Mouse (Mus musculus) forelimb bud, embryonic 11.5 days (tissue): ENCODE data around the gene Dnaic2.

Experiments used
- DNase-seq: peaks from one replicate; pipeline ENCODE4 v3.0.0-alpha.2; 2012; ENCODE audit warnings: low read depth, low spot score

Dnaic2 gene

DNA sequence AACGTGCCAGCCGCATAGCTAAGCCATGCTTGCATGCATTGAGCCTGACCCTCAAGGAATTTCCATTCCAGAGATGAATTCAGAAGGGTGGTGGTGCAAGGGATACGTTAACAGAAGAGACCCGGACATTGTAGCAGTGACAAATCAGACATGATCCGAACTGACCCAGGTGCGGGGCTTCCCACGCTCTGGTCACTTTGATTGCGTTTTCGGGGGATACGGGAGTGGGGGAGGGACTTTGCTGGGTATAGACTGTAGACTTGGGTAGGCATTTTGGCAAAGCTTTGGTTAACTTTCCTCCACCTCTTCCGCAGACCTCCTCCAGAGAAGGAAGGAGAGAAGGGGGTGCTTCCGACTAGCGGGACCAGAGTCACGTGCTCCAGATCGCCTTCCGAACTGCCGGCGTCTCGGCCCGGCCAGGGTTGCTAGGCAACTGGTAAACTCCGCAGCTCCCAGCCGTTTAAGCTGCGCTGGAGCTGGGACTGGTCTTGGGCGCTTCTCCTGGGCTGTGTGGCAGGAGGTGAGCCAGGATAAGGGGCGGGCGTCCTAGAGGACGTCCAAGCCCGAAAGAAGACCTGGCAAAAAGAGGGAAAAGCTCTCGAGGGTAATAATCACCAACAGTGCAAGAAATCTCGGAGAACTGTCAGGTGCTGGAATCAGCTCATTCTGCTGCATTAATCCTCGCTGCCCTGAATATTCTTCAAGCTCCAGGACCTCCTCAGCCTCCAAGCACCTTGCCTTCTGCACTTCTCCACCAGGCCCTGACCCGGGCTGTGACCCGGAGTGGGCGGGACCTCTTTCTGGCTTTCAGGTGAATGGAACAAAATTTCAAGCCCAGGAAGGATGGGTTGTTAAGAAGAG is at the start of gene Dnaic2:
Dnaic2 (plus strand) TSS at position 444 of the 861 bp plus-strand sequence.
- DNase-seq: peak; percentile 75

GRCm38 (mm10) chr11:114679582-114679981 is 47.6 kb upstream of the Dnaic2 start:
- no peak for DNase-seq

GRCm38 (mm10) chr11:114680291-114680690 is 46.9 kb upstream of the Dnaic2 start:
- DNase-seq: no peak

DNA sequence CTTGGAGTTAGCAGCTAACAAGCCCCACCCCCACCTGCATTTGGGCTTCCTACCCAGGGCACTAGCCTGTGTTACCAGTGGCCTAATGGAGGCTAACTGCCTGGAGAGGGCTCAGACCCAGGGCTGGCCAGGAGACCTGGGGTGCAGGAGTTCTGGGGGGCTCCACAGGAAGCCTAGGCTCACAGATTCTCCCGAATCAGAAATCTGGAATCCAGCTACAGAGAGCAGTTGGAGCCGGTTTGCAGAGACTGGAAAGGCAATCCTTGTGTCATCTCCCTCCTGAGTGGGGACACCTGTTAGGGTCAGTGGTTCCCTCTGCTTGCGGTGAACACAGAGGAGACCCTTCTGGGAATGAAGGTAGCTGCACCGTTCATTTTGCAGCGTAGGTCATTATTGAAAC is 46.2 kb upstream of the Dnaic2 start:
- no peak for DNase-seq

DNA sequence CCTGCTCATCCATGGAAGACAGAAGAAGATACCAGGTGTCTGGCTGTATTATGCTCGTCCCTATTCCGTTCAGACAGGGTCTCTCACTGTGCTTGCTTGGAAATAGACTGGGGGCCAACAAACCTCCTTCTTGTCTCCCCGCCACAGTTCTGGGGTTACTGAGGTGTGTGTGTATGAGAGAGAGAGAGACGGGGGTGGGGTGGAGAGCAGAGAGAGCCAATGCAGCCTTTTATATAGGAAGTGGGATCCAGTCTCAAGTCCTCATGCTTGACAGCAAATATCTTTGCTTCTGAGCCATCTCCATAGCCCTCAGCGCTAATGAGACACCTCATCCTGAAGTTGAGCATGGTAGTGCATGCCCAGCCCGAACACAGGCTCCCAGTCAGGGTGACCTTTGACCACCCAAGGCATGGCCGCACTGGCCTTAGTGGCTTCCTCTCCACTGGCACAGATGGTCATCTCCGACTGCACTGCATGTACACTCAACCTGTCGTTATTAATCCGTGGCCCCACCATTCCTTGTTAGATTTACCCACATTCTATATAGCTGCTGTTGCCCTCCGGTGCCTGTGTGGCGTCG is 44.8 kb upstream of the Dnaic2 start:
- DNase-seq: no peak

DNA sequence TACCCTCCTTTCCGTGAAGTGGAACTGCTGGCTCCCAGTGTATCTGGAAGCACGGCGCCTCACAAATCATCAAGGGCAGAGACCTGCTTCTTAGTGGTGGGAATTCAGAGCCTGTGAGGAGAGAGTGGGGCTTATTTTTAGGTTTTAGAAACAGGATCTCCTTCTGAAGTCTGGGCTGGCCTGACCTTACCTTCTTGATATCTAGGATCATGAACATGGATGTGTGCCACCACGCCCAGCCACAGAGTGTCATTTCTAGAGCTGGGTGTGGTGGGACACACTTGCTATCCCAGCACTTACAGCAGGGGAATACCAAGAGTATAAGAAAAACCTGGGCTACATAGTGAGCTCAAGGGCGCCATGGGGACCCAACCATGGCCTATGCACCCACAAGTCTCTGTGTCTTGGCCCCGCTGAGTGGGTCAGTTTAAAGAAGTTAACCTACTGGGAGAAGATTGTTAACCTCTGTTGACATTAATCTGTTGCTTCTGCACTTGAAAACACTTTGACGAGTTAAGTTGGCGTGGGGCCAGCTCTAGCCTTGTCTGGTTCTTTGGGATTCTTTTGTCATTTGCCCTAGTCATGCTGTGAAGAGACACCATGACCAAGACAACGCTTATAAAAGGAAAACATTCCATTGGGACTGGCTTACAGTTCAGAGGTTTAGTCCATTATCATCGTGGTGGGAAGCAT is 44.0 kb upstream of the Dnaic2 start:
- DNase-seq: no peak

- DNase-seq: no peak
Measured at GRCm38 (mm10) chr11:114683722-114684621, 43.2 kb upstream of the Dnaic2 start.

- no peak for DNase-seq
Measured at GRCm38 (mm10) chr11:114684627-114685373, 42.4 kb upstream of the Dnaic2 start.

DNA sequence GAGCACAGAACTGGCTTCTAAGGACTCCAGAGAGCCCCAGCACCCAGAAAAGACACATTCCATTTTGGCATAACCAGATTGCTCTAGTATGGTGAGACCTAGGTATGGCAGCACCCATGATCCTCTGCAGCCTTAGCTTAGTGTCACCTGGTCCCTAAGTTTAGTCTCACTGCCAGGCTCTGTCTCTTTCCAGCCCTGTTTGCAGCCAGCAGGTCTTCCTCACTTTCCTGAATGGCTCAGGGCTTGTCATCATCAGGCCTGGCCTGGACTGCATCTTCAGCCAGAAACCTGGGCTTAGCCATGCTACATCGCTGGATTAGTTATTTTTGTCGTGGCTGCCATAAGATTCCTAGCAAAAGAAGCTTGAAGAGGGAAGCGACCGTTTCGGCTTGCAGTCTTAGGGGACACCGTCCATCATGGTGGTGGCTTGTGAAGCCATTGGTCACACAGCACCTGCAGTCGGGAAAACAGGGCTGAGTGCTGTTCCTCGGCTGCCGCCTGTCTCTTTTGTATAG is 41.6 kb upstream of the Dnaic2 start:
- DNase-seq: no peak

DNA sequence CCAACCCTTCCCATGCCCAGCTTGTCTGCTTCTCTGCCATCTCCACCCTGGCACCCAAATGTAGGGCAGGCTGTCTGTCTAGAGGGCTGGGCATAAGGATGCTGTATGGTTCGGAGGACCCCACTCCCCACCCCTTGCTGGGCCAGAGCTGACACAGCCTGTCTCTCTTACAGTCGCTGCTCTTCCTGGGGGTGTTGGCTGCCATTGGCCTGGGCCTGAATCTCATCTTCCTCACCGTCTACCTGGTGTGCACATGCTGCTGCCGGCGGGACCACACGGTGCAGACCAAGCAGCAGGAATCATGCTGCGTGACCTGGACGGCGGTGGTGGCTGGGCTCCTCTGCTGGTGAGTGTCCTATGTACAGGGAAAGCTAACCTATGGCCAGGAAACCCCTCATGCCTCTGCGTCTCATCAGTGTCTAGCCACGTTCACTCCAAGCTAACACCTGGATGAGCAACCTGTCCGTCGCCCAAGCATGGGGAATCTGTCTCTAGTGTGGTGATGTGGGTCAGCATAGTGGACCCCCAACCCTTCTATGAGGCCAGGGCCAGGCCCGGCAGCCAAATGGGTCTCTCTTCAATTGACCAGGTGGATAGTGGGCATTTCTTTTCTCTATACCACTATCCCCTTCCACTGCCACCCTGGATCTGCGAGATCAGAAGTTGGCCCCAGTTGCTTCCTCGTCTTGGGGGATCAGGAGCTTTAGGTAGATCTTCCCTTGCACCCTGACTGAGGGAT is 40.8 kb upstream of the Dnaic2 start:
- DNase-seq: no peak

- no peak for DNase-seq
Measured at GRCm38 (mm10) chr11:114687574-114688188, 39.5 kb upstream of the Dnaic2 start.

GRCm38 (mm10) chr11:114688729-114689128 is 38.5 kb upstream of the Dnaic2 start:
- DNase-seq: no peak

DNA sequence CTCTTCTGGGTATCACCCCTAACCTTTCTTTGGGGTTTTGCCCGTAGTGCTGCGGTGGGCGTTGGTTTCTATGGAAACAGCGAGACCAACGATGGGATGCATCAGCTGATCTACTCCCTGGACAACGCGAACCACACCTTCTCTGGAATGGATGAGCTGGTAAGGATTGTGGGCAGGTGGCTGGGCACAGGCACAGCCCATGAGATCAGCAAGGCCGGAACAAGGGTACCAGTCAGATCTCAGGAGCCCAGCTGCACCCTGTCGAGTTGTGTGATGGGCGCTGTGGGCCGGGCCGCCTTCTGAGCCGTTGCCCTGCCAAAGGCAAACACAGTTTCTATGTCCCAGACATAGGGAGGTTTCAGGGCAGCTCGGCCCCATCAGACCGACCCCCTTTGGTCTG is 37.0 kb upstream of the Dnaic2 start:
- DNase-seq: no peak

- no peak for DNase-seq
Measured at GRCm38 (mm10) chr11:114691454-114692182, 35.6 kb upstream of the Dnaic2 start.

DNA sequence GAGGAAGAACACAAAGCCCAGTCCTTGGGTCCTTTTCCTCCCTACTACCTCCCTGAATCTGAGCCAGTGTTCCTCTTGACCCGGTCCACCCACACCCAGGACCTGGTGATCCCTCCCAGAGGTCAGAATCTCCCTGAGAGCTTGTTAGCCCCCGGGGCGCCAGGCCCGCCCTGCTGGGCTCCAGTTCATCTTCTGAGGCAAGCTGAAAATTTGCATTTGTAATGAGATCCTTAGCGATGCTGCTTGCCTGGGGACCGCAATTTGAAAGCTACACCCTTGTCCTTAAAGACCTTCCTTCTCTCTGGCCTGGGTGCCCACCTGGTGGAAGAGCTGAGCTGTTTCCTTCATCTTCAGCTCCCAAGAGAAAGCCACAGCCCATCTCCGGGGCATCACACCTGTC is 34.6 kb upstream of the Dnaic2 start:
- no peak for DNase-seq

GRCm38 (mm10) chr11:114693456-114693855 is 33.8 kb upstream of the Dnaic2 start:
- no peak for DNase-seq

GRCm38 (mm10) chr11:114694451-114694850 is 32.8 kb upstream of the Dnaic2 start:
- no peak for DNase-seq

GRCm38 (mm10) chr11:114698496-114698895 is 28.7 kb upstream of the Dnaic2 start:
- DNase-seq: no peak

DNA sequence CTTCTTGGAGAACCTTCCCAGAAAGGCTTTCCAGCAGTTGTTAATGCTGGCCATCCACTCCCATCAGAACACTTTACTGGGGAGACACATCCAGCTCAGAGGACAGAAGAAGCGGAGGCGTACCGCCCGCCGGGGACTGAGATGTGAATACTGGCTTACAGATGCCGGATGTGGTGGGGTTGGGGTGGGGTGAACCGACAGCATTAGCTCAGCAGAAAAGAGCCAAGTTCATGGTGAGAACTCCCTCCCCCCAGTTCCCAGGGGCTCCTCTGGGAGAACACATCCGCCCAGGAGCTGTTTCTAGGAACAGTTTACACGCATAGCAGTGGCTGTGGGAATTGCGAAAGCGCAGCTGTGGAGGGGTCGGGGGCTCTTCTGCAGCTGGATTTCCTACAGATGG is 27.7 kb upstream of the Dnaic2 start:
- DNase-seq: no peak
